Mouse (Mus musculus) limb, embryonic 14.5 days (tissue): ENCODE results near the gene Hspb1. TPM values are rescaled to one million over a fixed set of nuclear protein-coding genes. Genes with fewer than 3 reads are reported as not detected.
A peak's percentile ranks its signal among the peaks of the same experiment; 100 is the strongest.

ENCODE experiments used
- ATAC-seq: fragments of 200-750 bp; cut with Nextera tagmentation; 2 replicates; pipeline ENCODE4 v1.8.0; 2017; ENCODE audit warnings: low read depth, moderate number of reproducible peaks, moderate TSS enrichment; ENCODE audit not compliant: low FRiP score
- DNase-seq: peaks from one replicate; pipeline ENCODE4 v3.0.0-alpha.2; 2015; ENCODE audit warnings: low spot score
- H3K27ac ChIP-seq: fragments of 300-500 bp; sonication (generic); replicated peaks from 2 replicates; pipeline ENCODE4 v1.5.1; 2014; ENCODE audit warnings: low read depth, mild to moderate bottlenecking, low read length, moderate library complexity, mixed read lengths
- H3K27me3 ChIP-seq: fragments of 300-500 bp; sonication (generic); 2 replicates; pipeline ENCODE4 v1.6.1; 2014; ENCODE audit warnings: low read length, mixed read lengths; ENCODE audit not compliant: control insufficient read depth, insufficient read depth
- H3K36me3 ChIP-seq: fragments of 300-500 bp; sonication (generic); 2 replicates; pipeline ENCODE4 v1.6.1; 2014; ENCODE audit warnings: mild to moderate bottlenecking, low read length, moderate library complexity, mixed read lengths; ENCODE audit not compliant: control insufficient read depth, insufficient read depth
- H3K4me1 ChIP-seq: fragments of 300-500 bp; sonication (generic); 2 replicates; pipeline ENCODE4 v1.6.1; 2014; ENCODE audit warnings: antibody characterized with exemption, low read length, mixed read lengths; ENCODE audit not compliant: control insufficient read depth, insufficient read depth
- H3K4me2 ChIP-seq: fragments of 300-500 bp; sonication (generic); replicated peaks from 2 replicates; pipeline ENCODE4 v1.6.1; 2014; ENCODE audit warnings: low read depth, mild to moderate bottlenecking, low read length, moderate library complexity; ENCODE audit not compliant: severe bottlenecking
- H3K4me3 ChIP-seq: fragments of 300-500 bp; sonication (generic); replicated peaks from 2 replicates; pipeline ENCODE4 v1.5.1; 2014; ENCODE audit warnings: low read length
- H3K9ac ChIP-seq: fragments of 300-500 bp; sonication (generic); 2 replicates; pipeline ENCODE4 v1.6.1; 2014; ENCODE audit warnings: mild to moderate bottlenecking, low read depth, low read length, moderate library complexity; ENCODE audit not compliant: severe bottlenecking
- H3K9me3 ChIP-seq: fragments of 300-500 bp; sonication (generic); 2 replicates; pipeline ENCODE4 v1.6.1; 2016; ENCODE audit warnings: low read length; ENCODE audit not compliant: control insufficient read depth
- POLR2A ChIP-seq: fragments of 200-500 bp; IDR thresholded peaks from 2 replicates; pipeline ENCODE4 v1.8.0; 2012; ENCODE audit warnings: inconsistent platforms, mild to moderate bottlenecking, moderate library complexity, borderline replicate concordance; ENCODE audit not compliant: insufficient read depth, insufficient read length; ENCODE audit errors: extremely low read depth
- WGBS: fragments of 180-500 bp; shearing (Covaris S2); extraction: QIAGEN DNeasy Blood & Tissue Kit; methylation state at CpG from one replicate; pipeline ENCODE4 v1.1.7; 2014; 5-methylcytosine and 5-hydroxymethylcytosine counted together
- polyA plus RNA-seq, 2 experiments: library from polyadenylated mRNA; depleted of rRNA in 1 of 2; stranded (reverse) in 1 of 2; unstranded in 1 of 2; fragments of >200 nt; fragmentation: Nextera tagmentation in 1 of 2; extraction: Ambion mirVana in 1 of 2; gene quantifications; 2 replicates each; pipeline versions ENCODE4 v1.2.1 to v1.2.3; 2012 to 2014

Hspb1 gene
- polyA plus RNA-seq, 2 experiments, result 326 to 574 TPM

DNA sequence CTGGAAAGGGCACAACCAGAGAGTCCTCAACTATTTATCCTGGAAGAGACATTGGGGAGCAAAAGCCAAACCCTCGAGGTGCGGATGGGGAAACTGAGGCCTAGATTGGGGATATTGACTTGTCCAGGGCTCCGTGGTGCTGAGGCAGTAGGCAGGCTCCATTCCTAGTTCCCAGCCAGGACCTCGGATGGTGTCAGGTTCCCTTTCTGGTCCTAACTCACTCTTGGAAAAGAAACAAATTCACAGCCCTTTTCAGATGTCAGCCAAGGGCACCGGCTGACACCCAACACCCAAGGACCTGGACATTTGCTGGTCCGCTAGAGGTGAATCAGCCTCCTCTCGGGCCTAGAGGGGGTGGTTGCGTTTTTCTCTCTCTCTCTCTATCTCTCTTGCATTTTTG is 21.1 kb upstream of the Hspb1 start:
- H3K27me3 ChIP-seq, result peaks cover 56% of the 10 kb centered on the region
- no peak for DNase-seq

DNA sequence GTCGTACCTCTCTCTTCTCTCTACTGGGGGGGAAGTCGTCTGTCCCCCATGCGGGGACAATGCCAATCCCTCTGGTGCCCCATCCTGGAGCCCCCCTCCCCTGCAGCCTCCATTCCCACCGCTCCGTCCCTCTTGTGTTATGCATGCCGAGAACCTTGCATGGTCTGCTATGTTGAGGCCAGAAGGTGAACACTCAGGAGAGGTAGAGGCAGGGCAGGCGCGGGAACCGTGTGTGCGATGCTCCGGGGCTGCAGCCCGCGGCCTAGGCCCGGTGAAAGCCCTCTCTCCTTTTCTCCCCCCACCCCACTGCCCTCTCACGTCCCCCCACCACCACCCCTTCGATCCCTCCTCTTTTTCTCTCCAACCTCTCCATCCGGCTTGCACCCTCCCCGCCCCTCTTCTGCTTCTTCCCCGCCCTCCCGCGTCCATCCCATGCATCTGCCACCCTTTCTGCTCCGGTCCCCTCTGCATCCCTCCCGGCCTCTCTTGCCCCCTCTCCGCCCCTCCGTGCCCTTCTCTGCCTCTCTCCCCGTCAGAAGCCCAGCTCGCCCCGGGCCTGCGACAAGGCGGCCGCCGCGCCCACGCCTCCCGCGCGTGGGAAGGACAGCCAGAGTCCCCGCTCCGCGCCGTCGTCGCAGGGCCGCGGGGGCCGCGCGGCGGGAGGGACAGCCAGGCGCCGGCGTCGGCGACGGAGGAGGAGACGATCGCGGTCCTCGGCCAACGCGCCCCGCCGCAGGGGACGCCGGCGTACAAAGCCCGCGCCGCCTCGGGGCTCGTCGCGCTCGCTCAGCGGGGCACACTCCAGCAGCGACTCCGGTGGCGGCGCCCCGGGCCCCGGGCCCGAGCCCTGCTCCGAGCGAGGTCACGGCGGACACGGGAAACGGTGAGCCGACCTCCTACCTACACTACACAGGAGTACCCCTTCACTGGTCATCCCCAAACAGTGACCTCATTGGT is 19.8 kb upstream of the Hspb1 start:
- Histone ChIP-seq H3K9ac (peak overlapping the region; percentile 48), H3K27ac (no peak overlapping the region), H3K36me3 (no peaks in the 10 kb centered on the region), H3K4me2 (peak overlapping the region; percentile 91), H3K27me3 (peaks cover 56% of the 10 kb centered on the region), H3K4me3 (peak overlapping the region; percentile 46), H3K9me3 (no peaks in the 10 kb centered on the region), H3K4me1 (peaks cover 3% of the 10 kb centered on the region; the same call in 1 of the 2 replicates)
- no peak for TF ChIP-seq POLR2A
- ATAC-seq (0 out of 2 replicates have a peak, but pooled peaks have one; percentile 23), DNase-seq (no peak)
- 1% methylated on average over 78 of the region's 89 CpGs for WGBS

More for the DNA sequence above, 21.1 kb upstream of the Hspb1 start:
- Histone ChIP-seq H3K9ac (no peak overlapping the region), H3K36me3 (no peaks in the 10 kb centered on the region), H3K4me1 (peaks cover 3% of the 10 kb centered on the region; the same call in 1 of the 2 replicates), H3K4me3 (no peak overlapping the region), H3K4me2 (no peak overlapping the region), H3K27ac (no peak overlapping the region), H3K9me3 (no peaks in the 10 kb centered on the region)
- TF ChIP-seq POLR2A, result no peak
- ATAC-seq, result no peak
- WGBS, result 37% methylated on average over 8 of the region's 8 CpGs

DNA sequence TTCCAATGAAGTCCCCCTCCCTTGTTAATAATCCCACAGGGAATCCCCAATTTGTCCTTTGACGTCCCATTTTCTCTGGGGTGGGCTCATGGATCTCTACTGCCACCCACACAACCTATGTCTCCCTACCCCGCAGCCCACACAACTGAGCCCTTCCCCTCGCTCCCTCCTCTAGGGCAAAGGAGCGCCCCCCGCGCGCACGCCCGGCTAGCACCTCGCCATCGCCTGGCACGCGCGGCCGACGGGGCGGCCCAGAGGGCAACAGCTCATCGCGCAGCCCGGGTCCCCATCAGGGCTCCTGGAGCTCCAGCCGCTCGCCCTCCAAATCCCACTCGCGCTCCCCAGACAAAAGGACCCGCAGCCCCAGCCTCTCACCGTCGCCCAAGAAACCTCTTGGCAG is 19.1 kb upstream of the Hspb1 start:
- H3K27ac ChIP-seq, result no peak overlapping the region
- peak overlapping the region; percentile 48; the same call in 1 of the 2 replicates for H3K9ac ChIP-seq
- H3K9me3 ChIP-seq, result no peaks in the 10 kb centered on the region
- peaks cover 3% of the 10 kb centered on the region; the same call in 1 of the 2 replicates for H3K4me1 ChIP-seq
- H3K27me3 ChIP-seq, result peaks cover 56% of the 10 kb centered on the region
- TF ChIP-seq POLR2A, result no peak
- peak overlapping the region; percentile 91 for H3K4me2 ChIP-seq
- 1% methylated on average over 26 of the region's 27 CpGs for WGBS
- DNase-seq (no peak), ATAC-seq (no peak)
- H3K4me3 ChIP-seq, result peak overlapping the region; percentile 46
- H3K36me3 ChIP-seq, result no peaks in the 10 kb centered on the region

DNA sequence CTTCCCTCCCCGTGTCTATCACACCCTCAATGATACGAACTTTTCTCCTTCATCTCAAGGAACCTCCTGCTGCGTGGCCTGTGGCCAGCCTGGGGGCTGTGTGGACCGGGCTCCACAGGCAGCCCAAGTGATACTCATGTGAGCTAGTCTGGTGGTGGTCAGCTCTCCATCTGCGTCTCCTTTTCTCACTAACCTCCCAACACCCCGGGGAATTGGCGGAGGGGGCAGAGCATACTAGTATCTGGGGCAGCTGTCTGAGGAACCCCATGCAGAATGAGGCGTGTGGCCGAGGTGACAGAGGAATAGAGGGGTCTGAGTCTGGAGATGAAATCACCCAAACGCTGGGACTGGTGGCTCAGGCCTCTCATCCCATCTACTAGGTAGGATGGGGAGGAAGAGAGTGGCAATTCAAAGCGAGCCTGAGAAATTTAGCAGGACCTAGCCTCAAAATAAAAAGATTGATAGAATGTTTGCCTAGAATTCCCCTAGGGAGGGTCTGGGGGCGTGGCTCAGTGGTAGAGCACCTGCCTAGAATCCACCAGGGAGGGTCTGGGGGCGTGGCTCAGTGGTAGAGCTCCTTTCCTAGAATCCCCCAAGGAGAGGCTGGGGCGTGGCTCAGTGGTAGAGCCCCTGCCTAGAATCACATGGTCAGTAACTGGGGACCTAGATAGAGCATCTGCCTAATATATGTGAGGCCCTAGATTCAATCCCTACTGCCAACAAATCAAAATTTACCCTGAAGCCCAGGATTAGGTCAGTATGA is 17.9 kb upstream of the Hspb1 start:
- Histone ChIP-seq H3K4me1 (peaks cover 3% of the 10 kb centered on the region; the same call in 1 of the 2 replicates), H3K9ac (no peak overlapping the region), H3K27me3 (peaks cover 56% of the 10 kb centered on the region), H3K36me3 (no peaks in the 10 kb centered on the region), H3K4me2 (no peak overlapping the region), H3K27ac (no peak overlapping the region), H3K4me3 (no peak overlapping the region), H3K9me3 (no peaks in the 10 kb centered on the region)
- ATAC-seq (no peak), DNase-seq (no peak)
- WGBS, result 61% methylated on average over 14 of the region's 14 CpGs
- no peak for TF ChIP-seq POLR2A

DNA sequence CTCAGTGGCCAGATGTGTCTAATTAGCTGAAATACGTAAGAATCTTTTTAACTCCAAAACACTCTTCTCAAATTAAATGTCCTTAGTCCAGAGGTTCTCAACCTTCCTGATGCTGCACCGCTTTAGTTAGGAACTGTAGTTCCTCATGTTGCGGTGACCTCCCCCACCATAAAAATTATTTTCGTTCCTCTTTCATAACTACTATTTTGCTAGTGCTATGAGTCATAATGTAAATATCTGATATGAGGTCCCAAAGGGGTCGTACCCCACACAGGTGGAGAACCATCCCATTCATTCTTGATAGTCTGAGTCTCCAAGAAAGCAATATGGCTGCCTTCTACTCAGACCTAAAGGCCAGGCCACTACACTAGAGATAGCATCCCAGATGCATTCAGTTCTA is 17.2 kb upstream of the Hspb1 start:
- H3K9me3 ChIP-seq, result no peaks in the 10 kb centered on the region
- WGBS, result 75% methylated on average over 5 of the region's 5 CpGs

More for the DNA sequence above, 17.2 kb upstream of the Hspb1 start:
- ATAC-seq, result no peak
- H3K36me3 ChIP-seq, result no peaks in the 10 kb centered on the region
- peaks cover 55% of the 10 kb centered on the region for H3K27me3 ChIP-seq
- no peak overlapping the region for H3K4me2 ChIP-seq
- H3K9ac ChIP-seq, result no peak overlapping the region
- no peak for DNase-seq
- peaks cover 3% of the 10 kb centered on the region; the same call in 1 of the 2 replicates for H3K4me1 ChIP-seq
- no peak for TF ChIP-seq POLR2A
- no peak overlapping the region for H3K27ac ChIP-seq
- H3K4me3 ChIP-seq, result no peak overlapping the region
